Mouse (Mus musculus) fat pad, adult 2 months (tissue): Measurements from ENCODE around the gene Cuzd1.

Experiments used
- DNase-seq: peaks from one replicate; pipeline ENCODE4 v3.0.0-alpha.2; 2011; ENCODE audit warnings: low read depth, low spot score; ENCODE audit errors: extremely low read depth

Gene Cuzd1

DNA sequence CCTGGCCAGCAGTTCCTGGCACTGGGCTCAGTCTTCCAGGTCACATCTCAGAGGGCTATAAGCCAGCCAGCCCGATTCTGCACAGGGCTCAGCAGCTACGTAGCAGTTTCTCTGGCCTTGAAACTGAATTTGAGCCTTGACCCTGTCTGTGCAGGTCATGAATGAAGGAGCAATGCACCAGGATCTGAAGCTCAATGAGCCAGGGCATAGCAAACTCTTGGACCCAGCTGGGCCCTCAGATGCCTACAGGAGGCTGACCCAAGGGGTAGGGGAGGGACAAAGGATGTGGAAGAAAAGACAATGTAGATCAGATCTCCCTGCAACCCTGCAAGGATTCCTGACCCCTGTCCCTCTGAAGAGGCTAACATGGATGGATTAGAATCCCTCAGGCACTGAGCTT, at the start of gene Cuzd1:
TSS of gene Cuzd1 (minus strand) at position 101 of the 400 bp plus-strand sequence.
- DNase-seq, result no peak

DNA sequence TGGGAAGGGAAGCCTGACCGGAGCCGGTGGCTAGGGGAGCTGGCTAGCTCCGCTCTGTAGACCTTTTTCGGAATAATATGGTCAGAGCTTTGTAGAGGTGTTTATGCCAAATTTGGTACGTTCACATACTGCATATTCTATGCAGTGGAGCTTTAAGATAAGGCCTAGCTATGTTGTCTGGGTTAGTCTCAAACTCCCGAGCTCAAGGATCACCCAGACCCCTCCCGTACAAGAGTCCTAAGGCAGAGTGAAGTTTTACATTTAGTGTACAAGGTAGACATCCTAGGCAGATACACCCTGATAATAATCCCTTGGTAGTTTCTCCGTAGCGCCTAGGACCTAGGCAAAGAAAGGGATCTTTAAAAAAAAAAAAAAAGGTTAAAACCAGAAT, 49.4 kb upstream of the Cuzd1 start:
- DNase-seq, result no peak

GRCm38 (mm10) chr7:131370648-131371469, 48.8 kb upstream of the Cuzd1 start, which contains the start of gene Pstk:
Gene Pstk, plus strand, starts transcription at chr7:131371141.
- DNase-seq, result peak; percentile 21

DNA sequence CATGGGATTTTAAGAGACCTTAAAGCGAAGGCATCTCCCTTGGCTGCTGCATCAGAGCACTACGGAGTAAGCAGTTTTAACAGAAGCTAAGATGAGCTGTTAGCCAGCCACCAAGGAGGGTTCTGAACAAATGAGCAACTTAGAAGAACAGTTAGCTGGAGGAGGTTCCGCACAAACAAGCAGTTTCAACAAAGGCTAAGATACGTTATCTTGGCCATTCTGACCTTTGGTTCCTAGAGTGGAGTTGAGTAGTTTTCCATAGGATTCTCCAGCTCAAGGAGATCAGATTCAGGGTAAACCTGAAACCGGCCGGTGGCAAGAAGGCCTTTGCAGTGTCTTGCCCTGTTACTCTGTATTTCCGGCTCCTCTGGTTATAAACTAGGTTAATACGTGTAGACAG, 42.0 kb upstream of the Cuzd1 start:
- DNase-seq, result no peak

DNA sequence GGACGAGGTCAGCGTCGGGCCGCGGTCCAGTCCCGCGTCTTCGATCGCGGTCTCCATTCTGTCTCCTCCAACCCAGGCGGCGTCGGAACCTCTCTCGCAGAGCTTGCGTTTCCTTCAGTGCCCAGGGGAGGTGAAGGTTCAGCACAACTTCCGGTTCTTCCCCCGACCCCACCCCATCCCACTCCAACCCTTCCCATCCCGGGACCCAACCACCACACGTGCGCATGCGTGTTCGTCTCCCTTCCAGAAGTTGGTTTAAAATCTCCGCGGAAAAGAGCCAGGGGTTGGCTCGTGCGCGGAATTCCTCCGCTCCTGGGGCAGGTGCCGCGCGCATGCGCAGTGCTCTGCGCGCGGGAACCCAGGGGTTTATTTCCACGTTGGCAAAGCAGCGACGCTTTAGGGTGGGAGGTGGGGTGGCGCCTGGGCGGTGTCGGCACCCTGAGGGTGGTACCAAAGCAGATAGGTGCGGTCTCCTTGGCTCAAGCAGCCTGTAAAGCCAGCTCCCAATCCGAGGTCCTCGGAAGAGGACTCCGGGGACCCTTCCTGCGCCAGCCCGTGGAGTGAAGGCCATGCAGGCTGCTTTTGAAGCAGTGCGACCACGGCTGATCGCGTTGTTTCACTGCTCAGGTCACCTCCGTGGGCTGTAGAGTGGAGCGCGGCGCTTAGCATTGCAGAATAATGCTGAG, 40.7 kb upstream of the Cuzd1 start, which contains the start of gene 2310057M21Rik:
TSS of gene 2310057M21Rik (minus strand) at position 145 of the 686 bp plus-strand sequence.
- peak; percentile 68 for DNase-seq

GRCm38 (mm10) chr7:131362269-131362614, 40.1 kb upstream of the Cuzd1 start:
- DNase-seq, result no peak

- DNase-seq, result no peak
These were observed 34.0 kb upstream of the Cuzd1 start for GRCm38 (mm10) chr7:131356105-131356504.

DNA sequence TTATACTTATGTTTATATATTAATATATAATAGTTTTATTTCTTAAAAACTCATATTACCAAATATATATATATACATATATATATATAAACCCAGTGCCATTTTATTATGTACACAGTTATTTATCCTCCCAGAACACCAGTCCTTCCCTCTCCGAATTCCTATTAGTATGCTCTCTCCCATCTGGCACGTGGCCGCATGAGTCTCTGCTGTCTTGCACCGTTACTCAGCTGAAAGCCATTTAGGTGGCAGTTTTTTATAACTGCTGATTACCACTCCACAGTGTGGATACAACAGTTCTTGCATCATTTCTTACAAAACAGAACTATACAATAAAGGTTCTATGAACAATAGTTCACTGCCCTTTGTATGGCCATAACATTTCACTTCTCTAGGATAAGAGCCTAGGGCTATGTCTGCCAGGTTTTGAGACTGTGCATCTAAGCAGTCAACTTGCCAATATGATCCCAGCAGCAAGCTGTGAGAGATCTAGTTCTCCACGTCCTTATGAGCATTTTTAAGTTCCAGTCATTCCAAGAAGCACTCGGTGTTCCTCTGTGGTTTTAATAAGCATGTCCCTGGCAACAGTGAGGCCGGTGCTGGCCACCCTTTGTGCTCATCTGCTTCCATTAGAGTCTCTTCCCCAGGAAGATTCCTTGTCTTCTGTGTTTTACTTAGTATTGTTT, 23.9 kb upstream of the Cuzd1 start:
- DNase-seq, result no peak

DNA sequence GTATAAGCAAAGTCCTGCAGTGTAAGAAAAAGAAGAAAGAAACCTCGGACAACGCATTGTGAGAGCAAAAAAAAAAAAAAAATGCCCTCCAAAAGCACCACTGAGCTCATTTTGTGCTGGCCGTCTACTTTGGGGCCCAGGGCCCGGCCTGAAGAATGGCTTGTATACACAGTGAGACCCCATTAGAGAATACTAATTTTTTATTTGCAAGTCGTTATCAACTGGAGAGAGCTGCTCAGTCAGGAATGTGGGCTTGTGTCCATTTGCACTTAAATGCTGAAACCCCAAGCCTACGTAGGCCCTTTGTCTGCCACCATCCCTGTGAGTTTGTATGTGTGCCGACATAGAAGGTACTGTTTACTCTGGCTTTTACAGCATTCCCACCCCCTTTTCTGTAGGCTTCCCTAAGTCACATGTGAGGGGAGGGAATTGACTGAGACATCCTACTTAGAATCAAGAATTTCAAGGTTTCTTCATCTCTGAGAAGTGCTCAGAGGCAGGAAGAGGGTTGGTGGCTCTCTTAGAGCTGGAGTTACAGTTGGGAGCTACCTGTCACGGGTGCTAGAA, 15.5 kb upstream of the Cuzd1 start:
- DNase-seq, result no peak

DNA sequence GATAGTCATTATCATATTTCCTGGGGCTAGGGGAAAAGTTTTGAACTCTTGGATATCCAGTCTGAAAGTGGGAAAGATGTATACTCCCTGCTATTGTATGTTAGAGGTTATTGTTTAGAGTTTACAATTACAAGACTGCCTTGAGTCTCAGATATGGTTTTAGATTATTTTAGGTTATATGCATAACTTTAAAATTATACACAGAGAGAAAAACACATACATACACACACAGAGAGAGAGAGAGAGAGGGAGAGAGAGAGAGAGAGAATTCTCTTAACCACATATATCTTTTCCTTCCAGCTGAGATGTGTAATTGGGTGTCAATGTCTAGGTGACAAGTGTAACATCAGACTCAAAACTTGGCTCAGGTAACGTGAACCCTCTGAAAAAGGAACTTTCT, 11.5 kb upstream of the Cuzd1 start, which contains the start of gene Fam24a:
TSS of gene Fam24a (plus strand) at position 301 of the 400 bp plus-strand sequence.
- no peak for DNase-seq

GRCm38 (mm10) chr7:131331688-131332087, 9.6 kb upstream of the Cuzd1 start:
- DNase-seq, result no peak

DNA sequence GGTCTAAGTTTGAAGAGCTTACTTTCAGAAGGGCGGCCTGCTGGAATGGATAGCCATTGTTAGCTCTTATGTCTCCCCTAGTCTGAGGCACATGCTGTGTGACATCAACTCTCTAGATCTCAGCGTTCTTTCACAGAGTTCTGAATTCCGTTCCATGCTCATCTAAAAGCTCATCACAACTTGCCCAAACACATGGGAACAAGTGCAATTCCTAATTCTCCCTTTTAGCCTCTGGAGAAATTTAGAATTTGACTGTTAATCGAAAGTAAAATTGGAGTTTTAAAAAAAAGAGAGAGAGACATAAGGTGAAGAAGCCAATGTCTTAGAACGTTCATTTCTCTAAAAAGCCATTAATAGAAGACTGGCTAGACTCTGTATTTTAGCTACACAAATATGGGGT, 7.3 kb upstream of the Cuzd1 start, which contains the start of gene Fam24b:
TSS of gene Fam24b (minus strand) at position 101 of the 400 bp plus-strand sequence.
- DNase-seq, result no peak

DNA sequence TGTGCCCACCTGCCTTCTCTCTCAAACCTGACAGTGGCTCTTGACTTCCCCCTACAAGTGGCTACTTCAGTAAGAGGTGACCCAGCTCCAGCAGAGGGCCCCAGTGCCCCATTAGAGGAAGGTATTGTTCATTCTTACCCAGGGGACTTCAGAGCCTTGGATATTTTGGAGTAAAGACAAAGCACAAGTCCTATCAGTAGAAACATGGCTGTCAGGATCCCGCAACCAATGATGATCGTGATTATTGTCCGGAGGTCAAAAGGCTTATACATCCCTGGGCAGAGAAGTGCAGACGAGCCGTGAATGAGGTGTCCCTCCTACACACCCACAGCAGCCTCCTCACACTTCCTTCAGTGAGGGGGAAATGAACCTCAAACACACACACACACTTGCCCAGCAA, 5.0 kb upstream of the Cuzd1 start:
- no peak for DNase-seq

DNA sequence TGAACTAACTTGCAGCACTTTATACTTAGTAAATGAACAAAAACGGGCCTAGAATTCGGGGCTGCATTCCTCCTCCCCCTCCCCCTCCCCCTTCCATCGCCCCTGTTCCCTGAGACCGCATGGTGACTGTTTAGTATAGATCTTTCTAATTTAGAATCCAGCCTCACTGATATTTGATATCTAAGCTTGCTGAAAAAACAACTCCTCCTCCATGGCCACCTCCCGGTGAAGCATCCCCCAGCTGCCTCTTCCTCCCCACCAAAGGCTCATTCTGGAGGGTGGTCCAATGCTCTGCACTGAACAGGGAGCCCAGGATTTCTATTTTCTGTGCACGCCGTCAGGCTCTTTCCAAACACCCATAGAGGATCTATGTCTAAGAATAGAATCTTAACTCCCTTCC, 3.8 kb downstream of the Cuzd1 start:
- no peak for DNase-seq

DNA sequence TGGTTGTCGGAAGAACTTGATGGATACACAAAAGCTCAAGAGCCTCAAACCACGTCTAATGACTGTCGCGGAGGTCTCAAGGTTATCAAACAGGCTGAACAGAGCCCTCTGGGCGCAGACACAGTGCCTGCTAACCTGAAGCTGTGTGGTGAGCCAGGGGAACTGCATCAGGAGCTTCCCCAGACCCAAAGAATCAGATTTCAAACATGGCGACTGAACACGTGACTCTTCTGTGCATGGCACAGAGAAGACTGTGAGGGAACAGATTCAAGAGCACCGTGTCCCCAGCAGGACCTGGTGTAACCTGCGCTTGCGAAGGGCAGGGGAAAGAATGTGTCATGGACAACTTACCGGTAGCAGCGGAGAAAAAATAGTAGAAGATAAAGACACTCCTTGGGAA, 4.5 kb downstream of the Cuzd1 start:
- DNase-seq, result no peak

GRCm38 (mm10) chr7:131314493-131314892, 7.6 kb downstream of the Cuzd1 start:
- DNase-seq, result no peak

- DNase-seq, result no peak
These were observed 15.4 kb downstream of the Cuzd1 start for GRCm38 (mm10) chr7:131306733-131307132.

- DNase-seq, result peak; percentile 78
These were observed 18.8 kb downstream of the Cuzd1 start for GRCm38 (mm10) chr7:131303340-131303739.

DNA sequence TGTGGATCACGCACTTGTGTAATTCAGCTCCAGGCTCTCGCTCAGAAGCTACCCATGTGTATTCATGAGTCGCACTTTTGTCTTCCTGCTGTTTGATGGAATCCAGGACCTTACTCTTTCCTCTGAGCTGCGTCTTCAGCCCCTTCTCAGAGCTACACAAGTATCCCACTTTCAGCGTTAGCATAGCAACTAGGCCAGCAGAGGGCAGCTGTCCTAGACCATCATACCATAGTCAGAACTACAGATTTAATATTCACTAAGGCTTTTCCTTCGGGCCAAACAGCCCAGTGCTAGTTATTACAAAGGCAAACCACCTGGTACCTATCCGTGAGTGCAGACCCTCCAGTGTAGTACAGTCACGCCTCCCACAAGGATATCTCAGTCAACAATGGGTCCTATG, 24.9 kb downstream of the Cuzd1 start:
- DNase-seq, result no peak

DNA sequence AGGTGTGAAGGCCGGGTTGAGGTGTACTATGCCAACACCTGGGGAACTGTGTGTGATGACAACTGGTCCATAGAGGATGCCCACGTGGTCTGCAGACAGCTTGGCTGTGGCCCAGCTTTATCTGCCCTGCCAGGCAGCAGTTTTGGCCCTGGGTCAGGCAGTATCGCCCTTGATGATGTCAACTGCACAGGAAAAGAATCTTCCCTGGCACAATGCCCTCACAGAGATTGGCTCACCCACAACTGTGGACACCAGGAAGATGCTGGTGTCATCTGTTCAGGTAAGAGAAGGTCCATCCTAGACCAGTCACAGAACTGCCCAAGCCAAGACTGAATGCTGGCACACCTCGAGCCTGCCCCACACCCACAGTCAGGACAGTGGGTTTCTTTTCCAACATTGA, 56.2 kb downstream of the Cuzd1 start:
- no peak for DNase-seq

- peak; percentile 92 for DNase-seq
These were observed 57.8 kb downstream of the Cuzd1 start for GRCm38 (mm10) chr7:131264251-131264650.
